13 mouse cellular contexts compared by ENCODE assay signal in the genomic region with DNA sequence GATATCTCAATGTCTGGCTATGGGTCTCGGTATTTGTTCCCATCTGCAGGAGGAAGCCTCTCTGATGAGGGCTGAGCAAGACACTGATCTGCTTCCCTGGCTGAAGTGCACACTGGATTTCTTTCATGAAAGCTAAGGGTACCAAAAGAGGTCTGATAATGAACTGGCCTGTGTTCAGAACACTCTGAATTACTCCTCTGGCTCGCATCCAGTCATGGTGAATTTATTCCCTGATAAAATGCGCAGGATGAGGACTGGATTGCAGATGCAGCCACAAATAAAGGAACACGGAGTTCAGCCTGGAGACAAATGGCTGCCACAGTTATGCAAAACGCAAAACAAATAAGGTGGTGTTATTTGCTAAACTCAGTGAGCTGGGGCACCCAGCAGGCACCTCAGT. TPM values are rescaled to one million over a fixed set of nuclear protein-coding genes. Genes with fewer than 3 reads are reported as not detected.
A peak's percentile ranks its signal among the peaks of the same experiment; 100 is the strongest.
DNase-seq lines count a peak whose midpoint lies in the region; ATAC-seq and TF ChIP-seq lines count a peak whose summit lies in the region.
"Had no signal": no experiment of that assay in that cellular context is flagged by ENCODE, and none has a peak within 500 bp of the region (broad histone marks: within the 10 kb centered on the region; RNA-seq: fewer than 3 reads in every experiment).

No protein-coding gene starts in this region.

- no peak for TF ChIP-seq EP300 in lung, postnatal 0 days (IDR thresholded peaks at IDR 0.05)

- no peak overlapping the region for H3K27ac ChIP-seq in embryonic facial prominence, embryonic 14.5 days (replicated peaks; ENCODE audit: low read depth, low read length)
- H3K27ac ChIP-seq in embryonic facial prominence, embryonic 10.5 days (replicated peaks) = no peak overlapping the region
- H3K27ac ChIP-seq in lung, embryonic 14.5 days (ENCODE audit: low read depth) = no peak overlapping the region
- H3K27ac ChIP-seq in lung, postnatal 0 days (ENCODE audit: low read length) = no peak overlapping the region
- peak overlapping the region; percentile 25; the same call in 1 of the 2 replicates for H3K27ac ChIP-seq in cortical plate, adult 2 months (ENCODE audit: insufficient read depth, low read length)
- H3K27ac ChIP-seq in midbrain, embryonic 14.5 days (replicated peaks; ENCODE audit: low read depth, low read length) = peak overlapping the region; percentile 58
- no peak overlapping the region for H3K27ac ChIP-seq in intestine, embryonic 15.5 days
- H3K27ac ChIP-seq: heart, adult 2 months; liver, embryonic 14.5 days; midbrain, embryonic 12.5 days had no signal

- no peaks in the 10 kb centered on the region for H3K4me1 ChIP-seq in embryonic facial prominence, embryonic 14.5 days (ENCODE audit: control insufficient read depth, insufficient read depth, low read length)
- no peaks in the 10 kb centered on the region for H3K4me1 ChIP-seq in embryonic facial prominence, embryonic 10.5 days
- H3K4me1 ChIP-seq in lung, embryonic 14.5 days (ENCODE audit: insufficient read depth) = no peaks in the 10 kb centered on the region
- no peaks in the 10 kb centered on the region for H3K4me1 ChIP-seq in lung, postnatal 0 days (ENCODE audit: insufficient read depth, low read depth, low read length)
- H3K4me1 ChIP-seq in cortical plate, adult 2 months (ENCODE audit: control insufficient read depth, insufficient read depth, low read length) = no peaks in the 10 kb centered on the region
- peaks cover 7% of the 10 kb centered on the region; the same call in 1 of the 2 replicates for H3K4me1 ChIP-seq in midbrain, embryonic 14.5 days (ENCODE audit: control insufficient read depth, insufficient read depth, low read length)
- no peaks in the 10 kb centered on the region for H3K4me1 ChIP-seq in intestine, embryonic 15.5 days (replicated peaks)
- H3K4me1 ChIP-seq: midbrain, embryonic 12.5 days had no signal

- H3K9me3 ChIP-seq in embryonic facial prominence, embryonic 14.5 days (ENCODE audit: control insufficient read depth, low read length) = no peaks in the 10 kb centered on the region
- no peaks in the 10 kb centered on the region for H3K9me3 ChIP-seq in embryonic facial prominence, embryonic 10.5 days
- no peaks in the 10 kb centered on the region for H3K9me3 ChIP-seq in lung, embryonic 14.5 days (ENCODE audit: low read depth, low read length)
- no peaks in the 10 kb centered on the region for H3K9me3 ChIP-seq in lung, postnatal 0 days (ENCODE audit: low read length)
- H3K9me3 ChIP-seq in midbrain, embryonic 14.5 days (ENCODE audit: control insufficient read depth, low read length) = no peaks in the 10 kb centered on the region
- no peaks in the 10 kb centered on the region for H3K9me3 ChIP-seq in intestine, embryonic 15.5 days
- H3K9me3 ChIP-seq: midbrain, embryonic 12.5 days had no signal

- 29% methylated on average over 5 of the region's 5 CpGs for WGBS in embryonic facial prominence, embryonic 14.5 days
- 53% methylated on average over 5 of the region's 5 CpGs for WGBS in embryonic facial prominence, embryonic 10.5 days
- WGBS in lung, embryonic 14.5 days = 24% methylated on average over 5 of the region's 5 CpGs
- 26% methylated on average over 5 of the region's 5 CpGs for WGBS in lung, postnatal 0 days
- WGBS in midbrain, embryonic 14.5 days = 21% methylated on average over 5 of the region's 5 CpGs
- WGBS in intestine, embryonic 15.5 days = 37% methylated on average over 5 of the region's 5 CpGs

- TF ChIP-seq CTCF in lung, embryonic 14.5 days (IDR thresholded peaks at IDR 0.05; ENCODE audit: low read depth) = no peak
- no peak for TF ChIP-seq CTCF in lung, postnatal 0 days (IDR thresholded peaks at IDR 0.05)
- no peak for TF ChIP-seq CTCF in cortical plate, adult 2 months (IDR thresholded peaks at IDR 0.05; ENCODE audit: extremely low read depth, insufficient read depth, low read length)

- H3K9ac ChIP-seq in embryonic facial prominence, embryonic 14.5 days (ENCODE audit: low read depth, low read length) = no peak overlapping the region
- H3K9ac ChIP-seq in lung, embryonic 14.5 days = no peak overlapping the region
- no peak overlapping the region for H3K9ac ChIP-seq in lung, postnatal 0 days (replicated peaks; ENCODE audit: low read depth)
- H3K9ac ChIP-seq in midbrain, embryonic 14.5 days (replicated peaks; ENCODE audit: low read length) = no peak overlapping the region
- no peak overlapping the region for H3K9ac ChIP-seq in intestine, embryonic 15.5 days
- H3K9ac ChIP-seq: liver, embryonic 14.5 days; midbrain, embryonic 12.5 days had no signal

- ATAC-seq in embryonic facial prominence, embryonic 14.5 days (ENCODE audit: low read depth) = no peak
- ATAC-seq in lung, embryonic 14.5 days (ENCODE audit: insufficient read depth) = no peak
- no peak for ATAC-seq in lung, postnatal 0 days
- no peak for ATAC-seq in midbrain, embryonic 14.5 days (ENCODE audit: low FRiP score, low TSS enrichment)
- ATAC-seq in intestine, embryonic 15.5 days = no peak

- no peak overlapping the region for H3K4me3 ChIP-seq in embryonic facial prominence, embryonic 14.5 days (ENCODE audit: low read depth, low read length)
- H3K4me3 ChIP-seq in embryonic facial prominence, embryonic 10.5 days = no peak overlapping the region
- no peak overlapping the region for H3K4me3 ChIP-seq in lung, embryonic 14.5 days (ENCODE audit: low read depth, low read length)
- H3K4me3 ChIP-seq in lung, postnatal 0 days (ENCODE audit: low read depth, low read length) = no peak overlapping the region
- no peak overlapping the region for H3K4me3 ChIP-seq in cortical plate, adult 2 months (ENCODE audit: insufficient read depth, low read length)
- no peak overlapping the region for H3K4me3 ChIP-seq in midbrain, embryonic 14.5 days (replicated peaks; ENCODE audit: low read depth, low read length)
- no peak overlapping the region for H3K4me3 ChIP-seq in intestine, embryonic 15.5 days (replicated peaks)
- H3K4me3 ChIP-seq: heart, adult 2 months; midbrain, embryonic 12.5 days had no signal

- H3K27me3 ChIP-seq in embryonic facial prominence, embryonic 14.5 days (replicated peaks; ENCODE audit: control insufficient read depth, insufficient read depth, low read length) = no peaks in the 10 kb centered on the region
- H3K27me3 ChIP-seq in embryonic facial prominence, embryonic 10.5 days (replicated peaks; ENCODE audit: low read depth, poor library complexity, severe bottlenecking) = no peaks in the 10 kb centered on the region
- H3K27me3 ChIP-seq in lung, embryonic 14.5 days (ENCODE audit: insufficient read depth, low read length) = no peaks in the 10 kb centered on the region
- no peaks in the 10 kb centered on the region for H3K27me3 ChIP-seq in lung, postnatal 0 days (replicated peaks; ENCODE audit: insufficient read depth, low read length)
- no peaks in the 10 kb centered on the region for H3K27me3 ChIP-seq in midbrain, embryonic 14.5 days (ENCODE audit: control insufficient read depth, insufficient read depth, low read length)
- H3K27me3 ChIP-seq in intestine, embryonic 15.5 days (replicated peaks) = no peaks in the 10 kb centered on the region
- H3K27me3 ChIP-seq: midbrain, embryonic 12.5 days had no signal

- TF ChIP-seq POLR2A in cortical plate, adult 2 months (IDR thresholded peaks at IDR 0.05; ENCODE audit: extremely low read depth, insufficient read depth, low read length) = no peak

- no peaks in the 10 kb centered on the region for H3K36me3 ChIP-seq in embryonic facial prominence, embryonic 14.5 days (ENCODE audit: control insufficient read depth, insufficient read depth, low read length)
- H3K36me3 ChIP-seq in embryonic facial prominence, embryonic 10.5 days (replicated peaks) = no peaks in the 10 kb centered on the region
- no peaks in the 10 kb centered on the region for H3K36me3 ChIP-seq in lung, embryonic 14.5 days (ENCODE audit: insufficient read depth)
- H3K36me3 ChIP-seq in lung, postnatal 0 days (ENCODE audit: insufficient read depth, low read length) = no peaks in the 10 kb centered on the region
- H3K36me3 ChIP-seq in midbrain, embryonic 14.5 days (ENCODE audit: control insufficient read depth, insufficient read depth, low read length) = no peaks in the 10 kb centered on the region
- no peaks in the 10 kb centered on the region for H3K36me3 ChIP-seq in intestine, embryonic 15.5 days
- H3K36me3 ChIP-seq: midbrain, embryonic 12.5 days had no signal

- DNase-seq in embryonic facial prominence, embryonic 14.5 days (ENCODE audit: low spot score) = peak; percentile 37
- no peak for DNase-seq in embryonic facial prominence, embryonic 10.5 days (ENCODE audit: low spot score)
- DNase-seq in lung, embryonic 14.5 days = peak; percentile 46
- DNase-seq in lung, postnatal 0 days (ENCODE audit: low spot score) = no peak
- DNase-seq in midbrain, embryonic 14.5 days = peak; percentile 59
- no peak for DNase-seq in kidney, postnatal 14 days
- DNase-seq: kidney, postnatal 4 days had no signal

- no peak overlapping the region for H3K4me2 ChIP-seq in embryonic facial prominence, embryonic 14.5 days (ENCODE audit: low read depth, low read length)
- H3K4me2 ChIP-seq in lung, embryonic 14.5 days = no peak overlapping the region
- H3K4me2 ChIP-seq in lung, postnatal 0 days (replicated peaks; ENCODE audit: low read depth, low read length) = no peak overlapping the region
- no peak overlapping the region for H3K4me2 ChIP-seq in midbrain, embryonic 14.5 days (ENCODE audit: low read length)
- no peak overlapping the region for H3K4me2 ChIP-seq in intestine, embryonic 15.5 days (replicated peaks)
- H3K4me2 ChIP-seq: midbrain, embryonic 12.5 days had no signal

RNA-seq across cellular contexts. Expression of gene Tat, which starts 6.3 kb away (rescaled TPM):
- 0.08 TPM in 1 of 2 replicates, not detected in the other for polyA plus RNA-seq in embryonic facial prominence, embryonic 14.5 days (2014; fragmentation: Nextera tagmentation; extraction: Ambion mirVana)
- not detected in 2 replicates for polyA plus RNA-seq in embryonic facial prominence, embryonic 10.5 days (2016; fragmentation: Nextera tagmentation; extraction: Ambion mirVana)
- polyA plus RNA-seq in lung, embryonic 14.5 days (2014; fragmentation: Nextera tagmentation; extraction: Ambion mirVana) = not detected in 2 replicates
- polyA plus RNA-seq in lung, postnatal 0 days (2015; fragmentation: Nextera tagmentation; extraction: Ambion mirVana) = 0.13 and 0.25 TPM in 2 replicates
- not detected in 2 replicates for polyA plus RNA-seq in cortical plate, adult 2 months (2012; rRNA removed)
- not detected in 2 replicates for polyA plus RNA-seq in midbrain, embryonic 14.5 days (2014; fragmentation: Nextera tagmentation; extraction: Ambion mirVana)
- not detected in 2 replicates for polyA plus RNA-seq in intestine, embryonic 15.5 days (2015; fragmentation: Nextera tagmentation; extraction: Ambion mirVana)
- polyA plus RNA-seq: C2C12; midbrain, embryonic 12.5 days had no signal

RNA-seq across cellular contexts. Expression of gene Marveld3, which starts 21.9 kb away (rescaled TPM):
- polyA plus RNA-seq in embryonic facial prominence, embryonic 14.5 days (2014; fragmentation: Nextera tagmentation; extraction: Ambion mirVana) = 1.8 and 2.1 TPM in 2 replicates
- 1.4 and 2.0 TPM in 2 replicates for polyA plus RNA-seq in embryonic facial prominence, embryonic 10.5 days (2016; fragmentation: Nextera tagmentation; extraction: Ambion mirVana)
- polyA plus RNA-seq in lung, embryonic 14.5 days (2014; fragmentation: Nextera tagmentation; extraction: Ambion mirVana) = 5.4 and 6.3 TPM in 2 replicates
- polyA plus RNA-seq in lung, postnatal 0 days (2015; fragmentation: Nextera tagmentation; extraction: Ambion mirVana) = 10.4 and 13.4 TPM in 2 replicates
- 0.19 TPM in 1 of 2 replicates, not detected in the other for polyA plus RNA-seq in cortical plate, adult 2 months (2012; rRNA removed)
- polyA plus RNA-seq in midbrain, embryonic 14.5 days (2014; fragmentation: Nextera tagmentation; extraction: Ambion mirVana) = 1.1 and 1.4 TPM in 2 replicates
- polyA plus RNA-seq in intestine, embryonic 15.5 days (2015; fragmentation: Nextera tagmentation; extraction: Ambion mirVana) = 12.8 and 14.6 TPM in 2 replicates
- polyA plus RNA-seq: C2C12 had no signal

RNA-seq across cellular contexts. Expression of gene Chst4, which starts 55.6 kb away (rescaled TPM):
- not detected in 2 replicates for polyA plus RNA-seq in embryonic facial prominence, embryonic 14.5 days (2014; fragmentation: Nextera tagmentation; extraction: Ambion mirVana)
- polyA plus RNA-seq in embryonic facial prominence, embryonic 10.5 days (2016; fragmentation: Nextera tagmentation; extraction: Ambion mirVana) = not detected in 2 replicates
- 0.27 TPM in 1 of 2 replicates, not detected in the other for polyA plus RNA-seq in lung, embryonic 14.5 days (2014; fragmentation: Nextera tagmentation; extraction: Ambion mirVana)
- 1.2 and 1.9 TPM in 2 replicates for polyA plus RNA-seq in lung, postnatal 0 days (2015; fragmentation: Nextera tagmentation; extraction: Ambion mirVana)
- 0.08 and 0.15 TPM in 2 replicates for polyA plus RNA-seq in cortical plate, adult 2 months (2012; rRNA removed)
- not detected in 2 replicates for polyA plus RNA-seq in midbrain, embryonic 14.5 days (2014; fragmentation: Nextera tagmentation; extraction: Ambion mirVana)
- 2.5 and 2.6 TPM in 2 replicates for polyA plus RNA-seq in intestine, embryonic 15.5 days (2015; fragmentation: Nextera tagmentation; extraction: Ambion mirVana)
- polyA plus RNA-seq: C2C12; liver, embryonic 14.5 days; midbrain, embryonic 12.5 days had no signal

Comparison
In these comparisons a context has a peak if more than half of its experiments do, and no peak if none do; other contexts are left out.
1. DNase-seq: peak in embryonic facial prominence, embryonic 14.5 days (single experiment), lung, embryonic 14.5 days (single experiment) and midbrain, embryonic 14.5 days (single experiment); none in embryonic facial prominence, embryonic 10.5 days (single experiment), lung, postnatal 0 days (single experiment) and kidney, postnatal 14 days (single experiment).
2. H3K27ac ChIP-seq: peak in cortical plate, adult 2 months (single experiment) and midbrain, embryonic 14.5 days (single experiment); none in embryonic facial prominence, embryonic 14.5 days (single experiment), embryonic facial prominence, embryonic 10.5 days (single experiment), lung, embryonic 14.5 days (single experiment), lung, postnatal 0 days (single experiment) and intestine, embryonic 15.5 days (single experiment).